Mouse (Mus musculus): ENCODE results near the gene Exosc10.

DNA sequence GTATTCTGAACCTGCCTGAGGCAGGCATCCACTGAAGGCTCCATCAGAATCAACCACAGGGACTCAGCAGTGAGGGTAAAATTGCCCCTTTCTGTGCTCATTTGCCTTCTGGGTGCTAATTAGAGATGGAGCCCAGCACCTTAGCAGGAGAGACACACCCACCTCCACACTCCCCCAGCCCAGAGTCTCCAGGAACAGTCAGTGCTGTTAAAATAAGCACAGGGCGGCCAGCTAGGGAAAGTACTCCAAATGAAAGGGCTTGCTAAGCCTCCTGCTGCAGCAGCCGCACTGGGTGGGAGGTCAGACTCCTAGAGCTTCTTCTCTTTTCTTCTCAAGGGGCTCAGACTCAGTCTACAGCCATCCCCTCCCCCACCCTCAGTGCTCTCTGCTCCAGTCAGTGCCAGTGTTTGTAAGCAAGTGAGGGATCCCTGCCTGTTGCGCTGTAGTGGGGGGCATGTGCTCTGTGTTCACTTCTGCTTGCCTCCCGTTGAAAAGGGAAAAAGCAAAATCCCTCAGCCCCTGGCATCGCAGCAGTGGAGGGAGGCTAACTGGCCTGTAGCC lies 39.9 kb upstream of the Exosc10 start:
- TF ChIP-seq CTCF (IDR thresholded peaks at IDR 0.05; ENCODE audit: low read depth) (no peak), EP300 (IDR thresholded peaks at IDR 0.05; ENCODE audit: low read depth) (no peak)

All from liver, embryonic 14.5 days (tissue).